Mouse (Mus musculus): ENCODE measurements at regions not wholly inside any gene's neighbourhood (a gene's known extent, or its start where the extent isn't known, plus 50 kb on each side); places are given as distances from the start of the nearest gene placed in this dataset.

GRCm38 (mm10) chr17:82134843-82135242, 396.7 kb upstream of the Slc8a1 start:
- intact Hi-C loops (cut with DNase I), result no loop called here

GRCm38 (mm10) chr17:82132941-82133340, 394.8 kb upstream of the Slc8a1 start:
- intact Hi-C loops (cut with DNase I), result no loop called here
- DNase-seq, result no peak

More at GRCm38 (mm10) chr17:82134843-82135242, 396.7 kb upstream of the Slc8a1 start:
- DNase-seq, result no peak

- no peak for DNase-seq
- intact Hi-C loops (cut with DNase I), result no loop called here
These were observed 349.0 kb upstream of the Slc8a1 start for GRCm38 (mm10) chr17:82087141-82087540.

GRCm38 (mm10) chr17:82080301-82080700, 342.1 kb upstream of the Slc8a1 start:
- no peak for DNase-seq
- intact Hi-C loops (cut with DNase I), result no loop called here

Small RNA genes lying in the stretch of these regions (microRNA-seq; reads per million reads assigned to microRNA genes)
- gene Gm23400, result 0 reads per million in 2 experiments
- gene Gm27359, result 0 reads per million in 2 experiments
